Mouse (Mus musculus) hindbrain, embryonic 16.5 days (tissue): ENCODE measurements around the gene Mypop. TPM values are rescaled to one million over a fixed set of nuclear protein-coding genes. Genes with fewer than 3 reads are reported as not detected.
A peak's percentile ranks its signal among the peaks of the same experiment; 100 is the strongest.

ENCODE experiments used
- ATAC-seq: fragments of 200-750 bp; cut with Nextera tagmentation; 2 replicates; pipeline ENCODE4 v1.8.0; 2017; ENCODE audit warnings: moderate TSS enrichment, moderate library complexity
- H3K27ac ChIP-seq: fragments of 300-500 bp; sonication (generic); 2 replicates; pipeline ENCODE4 v1.5.1; 2014; ENCODE audit warnings: low read depth, mild to moderate bottlenecking, control low read depth, low read length, moderate library complexity
- H3K27me3 ChIP-seq: fragments of 300-500 bp; sonication (generic); replicated peaks from 2 replicates; pipeline ENCODE4 v1.6.1; 2014; ENCODE audit warnings: low read length; ENCODE audit not compliant: control insufficient read depth, insufficient read depth
- H3K36me3 ChIP-seq: fragments of 300-500 bp; sonication (generic); 2 replicates; pipeline ENCODE4 v1.6.1; 2014; ENCODE audit warnings: mild to moderate bottlenecking, low read length, moderate library complexity, mixed read lengths; ENCODE audit not compliant: control insufficient read depth, insufficient read depth
- H3K4me1 ChIP-seq: fragments of 300-500 bp; sonication (generic); 2 replicates; pipeline ENCODE4 v1.6.1; 2014; ENCODE audit warnings: low read depth, low read length; ENCODE audit not compliant: control insufficient read depth, insufficient read depth
- H3K4me2 ChIP-seq: fragments of 300-500 bp; sonication (generic); 2 replicates; pipeline ENCODE4 v1.6.1; 2014; ENCODE audit warnings: mild to moderate bottlenecking, low read length, control low read depth, moderate library complexity
- H3K4me3 ChIP-seq: fragments of 300-500 bp; sonication (generic); 2 replicates; pipeline ENCODE4 v1.5.1; 2014; ENCODE audit warnings: mild to moderate bottlenecking, low read length, control low read depth, moderate library complexity
- H3K9ac ChIP-seq: fragments of 300-500 bp; sonication (generic); 2 replicates; pipeline ENCODE4 v1.6.1; 2014; ENCODE audit warnings: low read depth, mild to moderate bottlenecking, control low read depth, low read length, moderate library complexity
- H3K9me3 ChIP-seq: fragments of 300-500 bp; sonication (generic); 2 replicates; pipeline ENCODE4 v1.6.1; 2014; ENCODE audit warnings: mild to moderate bottlenecking, low read length, moderate library complexity; ENCODE audit not compliant: control insufficient read depth
- WGBS: fragments of 180-500 bp; shearing (Covaris S2); extraction: QIAGEN DNeasy Blood & Tissue Kit; methylation state at CpG from one replicate; pipeline ENCODE4 v1.1.7; 2014; 5-methylcytosine and 5-hydroxymethylcytosine counted together
- polyA plus RNA-seq: library from polyadenylated mRNA; unstranded; fragments of >200 nt; fragmentation: Nextera tagmentation; extraction: Ambion mirVana; gene quantifications from 2 replicates; pipeline ENCODE4 v1.2.1, GENCODE M21; 2015

Mypop gene
- polyA plus RNA-seq, 1 experiment from 2014 or later: 5.8 TPM

- H3K4me1 ChIP-seq: peaks cover 34% of the 10 kb centered on the region
- no peak for ATAC-seq
- peaks cover 20% of the 10 kb centered on the region for H3K36me3 ChIP-seq
- H3K27me3 ChIP-seq: no peaks in the 10 kb centered on the region
- 6% methylated on average over 12 of the region's 12 CpGs for WGBS
- peak overlapping the region; percentile 87 for H3K4me2 ChIP-seq
- no peak overlapping the region for H3K9ac ChIP-seq
- no peak overlapping the region for H3K27ac ChIP-seq
- 0 out of 2 replicates have a peak overlapping the region, but pooled peaks have one; percentile 3 for H3K4me3 ChIP-seq
- no peaks in the 10 kb centered on the region for H3K9me3 ChIP-seq
These were observed 15.4 kb downstream of the Mypop start for GRCm38 (mm10) chr7:19006476-19006875.

- Histone ChIP-seq H3K4me1 (peaks cover 35% of the 10 kb centered on the region), H3K36me3 (peaks cover 20% of the 10 kb centered on the region), H3K27me3 (no peaks in the 10 kb centered on the region), H3K9ac (no peak overlapping the region; the same call in 1 of the 2 replicates), H3K4me3 (no peak overlapping the region), H3K4me2 (peak overlapping the region; percentile 23; the same call in 1 of the 2 replicates), H3K27ac (no peak overlapping the region), H3K9me3 (no peaks in the 10 kb centered on the region)
- 77% methylated on average over 13 of the region's 13 CpGs for WGBS
- no peak for ATAC-seq
These were observed 16.3 kb downstream of the Mypop start for GRCm38 (mm10) chr7:19007026-19007977.

GRCm38 (mm10) chr7:19010581-19010980 lies 19.5 kb downstream of the Mypop start:
- 84% methylated on average over 7 of the region's 7 CpGs for WGBS
- ATAC-seq: no peak
- Histone ChIP-seq H3K9ac (no peak overlapping the region), H3K4me1 (peaks cover 23% of the 10 kb centered on the region), H3K9me3 (no peaks in the 10 kb centered on the region), H3K36me3 (peaks cover 16% of the 10 kb centered on the region), H3K4me2 (no peak overlapping the region), H3K4me3 (no peak overlapping the region), H3K27me3 (no peaks in the 10 kb centered on the region), H3K27ac (no peak overlapping the region)

- peaks cover 4% of the 10 kb centered on the region; the same call in 1 of the 2 replicates for H3K36me3 ChIP-seq
- 0 out of 2 replicates have a peak, but pooled peaks have one; percentile 2 for ATAC-seq
- H3K9ac ChIP-seq: peak overlapping the region; percentile 36
- WGBS: 5% methylated on average over 29 of the region's 31 CpGs
- H3K27me3 ChIP-seq: no peaks in the 10 kb centered on the region
- no peak overlapping the region for H3K27ac ChIP-seq
- peaks cover 9% of the 10 kb centered on the region for H3K4me1 ChIP-seq
- H3K4me3 ChIP-seq: peak overlapping the region; percentile 5
- peak overlapping the region; percentile 57 for H3K4me2 ChIP-seq
- H3K9me3 ChIP-seq: no peaks in the 10 kb centered on the region
These were observed 21.1 kb downstream of the Mypop start for GRCm38 (mm10) chr7:19012025-19012621.

- 57% methylated on average over 2 of the region's 2 CpGs for WGBS
- Histone ChIP-seq H3K27me3 (no peaks in the 10 kb centered on the region), H3K4me2 (no peak overlapping the region; the same call in 1 of the 2 replicates), H3K36me3 (no peaks in the 10 kb centered on the region), H3K4me1 (peaks cover 7% of the 10 kb centered on the region), H3K9ac (no peak overlapping the region), H3K4me3 (no peak overlapping the region), H3K9me3 (no peaks in the 10 kb centered on the region), H3K27ac (no peak overlapping the region)
- ATAC-seq: no peak
These were observed 21.8 kb downstream of the Mypop start for GRCm38 (mm10) chr7:19012882-19013281.

- no peaks in the 10 kb centered on the region for H3K27me3 ChIP-seq
- H3K4me2 ChIP-seq: no peak overlapping the region
- H3K36me3 ChIP-seq: no peaks in the 10 kb centered on the region
- H3K27ac ChIP-seq: no peak overlapping the region
- H3K9me3 ChIP-seq: no peaks in the 10 kb centered on the region
- peaks cover 7% of the 10 kb centered on the region for H3K4me1 ChIP-seq
- no peak overlapping the region for H3K9ac ChIP-seq
- no peak for ATAC-seq
- no peak overlapping the region for H3K4me3 ChIP-seq
- 53% methylated on average over 15 of the region's 15 CpGs for WGBS
These were observed 23.4 kb downstream of the Mypop start for GRCm38 (mm10) chr7:19014452-19014851.

GRCm38 (mm10) chr7:19016042-19016441 lies 25.0 kb downstream of the Mypop start:
- peaks cover 2% of the 10 kb centered on the region for H3K27me3 ChIP-seq
- H3K4me3 ChIP-seq: no peak overlapping the region
- no peak overlapping the region for H3K9ac ChIP-seq
- 88% methylated on average over 4 of the region's 4 CpGs for WGBS
- no peak overlapping the region for H3K27ac ChIP-seq
- no peak overlapping the region for H3K4me2 ChIP-seq
- no peaks in the 10 kb centered on the region for H3K36me3 ChIP-seq
- no peaks in the 10 kb centered on the region for H3K9me3 ChIP-seq
- H3K4me1 ChIP-seq: peaks cover 7% of the 10 kb centered on the region
- no peak for ATAC-seq

- Histone ChIP-seq H3K27me3 (peaks cover 13% of the 10 kb centered on the region), H3K36me3 (no peaks in the 10 kb centered on the region), H3K4me2 (no peak overlapping the region), H3K4me1 (no peaks in the 10 kb centered on the region), H3K4me3 (no peak overlapping the region), H3K9me3 (no peaks in the 10 kb centered on the region), H3K27ac (no peak overlapping the region), H3K9ac (no peak overlapping the region)
- 87% methylated on average over 7 of the region's 7 CpGs for WGBS
- no peak for ATAC-seq
These were observed 26.9 kb downstream of the Mypop start for GRCm38 (mm10) chr7:19017909-19018308.

GRCm38 (mm10) chr7:19021048-19021447 lies 30.0 kb downstream of the Mypop start:
- H3K4me3 ChIP-seq: no peak overlapping the region
- no peak overlapping the region for H3K9ac ChIP-seq
- H3K27me3 ChIP-seq: peaks cover 20% of the 10 kb centered on the region
- WGBS: 32% methylated on average over 8 of the region's 8 CpGs
- no peak overlapping the region for H3K27ac ChIP-seq
- H3K4me2 ChIP-seq: no peak overlapping the region
- no peak for ATAC-seq
- H3K36me3 ChIP-seq: no peaks in the 10 kb centered on the region
- H3K4me1 ChIP-seq: peaks cover 13% of the 10 kb centered on the region
- H3K9me3 ChIP-seq: no peaks in the 10 kb centered on the region
